Mouse (Mus musculus): ENCODE data around the gene Kdelc1. TPM values are rescaled to one million over a fixed set of nuclear protein-coding genes. Genes with fewer than 3 reads are reported as not detected.
A peak's percentile ranks its signal among the peaks of the same experiment; 100 is the strongest.

The Kdelc1 gene
- total and polyA plus RNA-seq, 3 experiments, result 0.16 TPM; not detected in 2

- TF ChIP-seq CTCF (conservative IDR thresholded peaks at IDR 0.05 in 1 of 2, IDR thresholded peaks at IDR 0.05 in 1 of 2; ENCODE audit: low read depth in 2 of 2, low read length in 2 of 2) (no peak), ZNF384 (IDR thresholded peaks at IDR 0.05; ENCODE audit: low read depth, low read length) (no peak), UBTF (IDR thresholded peaks at IDR 0.05; ENCODE audit: low read depth, low read length) (no peak), MAZ (IDR thresholded peaks at IDR 0.05; ENCODE audit: low read depth, low read length) (no peak), MEF2A (IDR thresholded peaks at IDR 0.05; ENCODE audit: borderline replicate concordance, low read depth, low read length) (no peak), ZMIZ1 (IDR thresholded peaks at IDR 0.05; ENCODE audit: low read depth, low read length) (no peak), RCOR1 (conservative IDR thresholded peaks at IDR 0.05; ENCODE audit: low read depth, low read length) (no peak), ELF1 (IDR thresholded peaks at IDR 0.05; ENCODE audit: low read depth, low read length) (no peak)
- Histone ChIP-seq H3K36me3 (replicated peaks in 1 of 2; ENCODE audit: control insufficient read depth in 1 of 2, insufficient read depth in 1 of 2, low read length in 1 of 2) (no peaks in the 10 kb centered on the region), H3K79me2 (replicated peaks; ENCODE audit: control insufficient read depth, extremely low read depth, insufficient read depth, poor library complexity, severe bottlenecking) (no peaks in the 10 kb centered on the region), H3K4me2 (ENCODE audit: insufficient read depth, low read depth, poor library complexity, severe bottlenecking) (no peak overlapping the region), H3K9ac (ENCODE audit: insufficient read depth, low read depth) (no peak overlapping the region), H3K4me1 (ENCODE audit: control insufficient read depth in 1 of 2, insufficient read depth in 2 of 2) (peaks cover 8 to 21% of the 10 kb centered on the region in 2 experiments), H3K27ac (ENCODE audit: insufficient read depth, low read depth) (no peak overlapping the region), H3K27me3 (replicated peaks) (no peaks in the 10 kb centered on the region), H3K4me3 (replicated peaks in 1 of 3; ENCODE audit: low read depth in 2 of 3, low read length in 2 of 3, poor library complexity in 1 of 3) (no peak overlapping the region), H3K9me3 (replicated peaks; ENCODE audit: low read length) (no peaks in the 10 kb centered on the region)
- no peak for DNase-seq (ENCODE audit: extremely low read depth)
- dilution Hi-C loops (cut with MboI; ENCODE audit: extremely low pct_ligation_motif_present, extremely low pct_unique_long_range_greater_than_20kb, low sequenced_read_pairs) (no loop called here), in situ Hi-C loops (cut with MboI; ENCODE audit: low pct_ligation_motif_present, low pct_unique_long_range_greater_than_20kb, low sequenced_read_pairs) (no loop called here)
These were observed 1.0 kb downstream of the Kdelc1 start for GRCm38 (mm10) chr1:44117571-44117970.

- H3K4me3 ChIP-seq (replicated peaks in 1 of 3; ENCODE audit: low read depth in 2 of 3, low read length in 2 of 3, poor library complexity in 1 of 3), result peak overlapping the region; percentile 2 to 48 (median 27)
- no peak overlapping the region for H3K27ac ChIP-seq (ENCODE audit: insufficient read depth, low read depth)
- H3K4me1 ChIP-seq (ENCODE audit: control insufficient read depth in 1 of 2, insufficient read depth in 2 of 2), result peaks cover 2 to 42% of the 10 kb centered on the region in 2 experiments; a peak in 3 of 4 replicates
- DNase-seq (ENCODE audit: extremely low read depth), result no peak
- TF ChIP-seq SIN3A (IDR thresholded peaks at IDR 0.05; ENCODE audit: low read length) (0 out of 2 replicates have a peak, but pooled peaks have one; percentile 1), NRF1 (IDR thresholded peaks at IDR 0.05; ENCODE audit: low read depth, low read length) (no peak)
- peak overlapping the region; percentile 55 for H3K4me2 ChIP-seq (ENCODE audit: insufficient read depth, low read depth, poor library complexity, severe bottlenecking)
- no peaks in the 10 kb centered on the region for H3K27me3 ChIP-seq (replicated peaks)
- in situ Hi-C loops (cut with MboI; ENCODE audit: low pct_ligation_motif_present, low pct_unique_long_range_greater_than_20kb, low sequenced_read_pairs), result no loop called here
- H3K36me3 ChIP-seq (replicated peaks in 1 of 2; ENCODE audit: control insufficient read depth in 1 of 2, insufficient read depth in 1 of 2, low read length in 1 of 2), result peaks cover 6 to 10% of the 10 kb centered on the region in 2 experiments
- H3K9me3 ChIP-seq (replicated peaks; ENCODE audit: low read length), result no peaks in the 10 kb centered on the region
- peak overlapping the region; percentile 59 for H3K9ac ChIP-seq (ENCODE audit: insufficient read depth, low read depth)
- peaks cover 31% of the 10 kb centered on the region for H3K79me2 ChIP-seq (replicated peaks; ENCODE audit: control insufficient read depth, extremely low read depth, insufficient read depth, poor library complexity, severe bottlenecking)
- dilution Hi-C loops (cut with MboI; ENCODE audit: extremely low pct_ligation_motif_present, extremely low pct_unique_long_range_greater_than_20kb, low sequenced_read_pairs), result no loop called here
These were observed 15.7 kb downstream of the Kdelc1 start for GRCm38 (mm10) chr1:44102939-44103338.

GRCm38 (mm10) chr1:44102259-44102717 is 16.3 kb downstream of the Kdelc1 start, which contains the start of gene Tex30:
TSS of gene Tex30 (minus strand) at chr1:44102441.
- Histone ChIP-seq H3K9me3 (replicated peaks; ENCODE audit: low read length) (no peaks in the 10 kb centered on the region), H3K27me3 (replicated peaks) (no peaks in the 10 kb centered on the region)
- dilution Hi-C loops (cut with MboI; ENCODE audit: extremely low pct_ligation_motif_present, extremely low pct_unique_long_range_greater_than_20kb, low sequenced_read_pairs), result no loop called here
- peak; percentile 55; the same call in 1 of the 2 replicates for TF ChIP-seq BHLHE40 (IDR thresholded peaks at IDR 0.05; ENCODE audit: low read depth, low read length)
- TF ChIP-seq EP300 (IDR thresholded peaks at IDR 0.05; ENCODE audit: low read length), result no peak
- peak; percentile 95 for TF ChIP-seq ZMIZ1 (IDR thresholded peaks at IDR 0.05; ENCODE audit: low read depth, low read length)
- TF ChIP-seq POLR2AphosphoS2 (IDR thresholded peaks at IDR 0.05; ENCODE audit: low read depth, low read length), result 0 out of 2 replicates have a peak, but pooled peaks have one; percentile 55
- TF ChIP-seq HCFC1 (IDR thresholded peaks at IDR 0.05; ENCODE audit: low read depth, low read length), result peak; percentile 91
- TF ChIP-seq GABPA (IDR thresholded peaks at IDR 0.05; ENCODE audit: insufficient replicate concordance, low read depth, low read length), result peak; percentile 35; the same call in 1 of the 2 replicates
- TF ChIP-seq MAZ (IDR thresholded peaks at IDR 0.05; ENCODE audit: low read depth, low read length), result 0 out of 2 replicates have a peak, but pooled peaks have one; percentile 57
- TF ChIP-seq ZKSCAN1 (IDR thresholded peaks at IDR 0.05; ENCODE audit: borderline replicate concordance, low read depth, low read length), result no peak
- peak; percentile 91 for TF ChIP-seq NELFE (IDR thresholded peaks at IDR 0.05; ENCODE audit: low read depth, low read length)
- peak; percentile 46; the same call in 1 of the 2 replicates for TF ChIP-seq MAX (IDR thresholded peaks at IDR 0.05; ENCODE audit: low read length)
- 0 out of 2 replicates have a peak, but pooled peaks have one; percentile 27 for TF ChIP-seq CHD1 (IDR thresholded peaks at IDR 0.05; ENCODE audit: low read depth, low read length)
- TF ChIP-seq NRF1 (IDR thresholded peaks at IDR 0.05; ENCODE audit: low read depth, low read length), result peak; percentile 91
- TF ChIP-seq IRF4 (IDR thresholded peaks at IDR 0.05; ENCODE audit: low read depth, low read length), result peak; percentile 48; the same call in 1 of the 2 replicates
- peak; percentile 97 for TF ChIP-seq TCF12 (IDR thresholded peaks at IDR 0.05; ENCODE audit: low read depth, low read length)
- peak; percentile 57 for TF ChIP-seq USF1 (IDR thresholded peaks at IDR 0.05; ENCODE audit: low read depth, low read length)
- TF ChIP-seq MXI1 (IDR thresholded peaks at IDR 0.05; ENCODE audit: low read depth, low read length), result peak; percentile 85
- peak; percentile 82 for TF ChIP-seq ELF1 (IDR thresholded peaks at IDR 0.05; ENCODE audit: low read depth, low read length)
- peak; percentile 95 for TF ChIP-seq E2F4 (IDR thresholded peaks at IDR 0.05; ENCODE audit: insufficient replicate concordance, low read depth, low read length)
- peak; percentile 43; the same call in 1 of the 2 replicates for TF ChIP-seq SIN3A (IDR thresholded peaks at IDR 0.05; ENCODE audit: low read length)

More at GRCm38 (mm10) chr1:44102259-44102717, 16.3 kb downstream of the Kdelc1 start, which contains the start of gene Tex30:
- Histone ChIP-seq H3K4me2 (ENCODE audit: insufficient read depth, low read depth, poor library complexity, severe bottlenecking) (peak within 1 kb of the TSS; percentile 95), H3K27ac (ENCODE audit: insufficient read depth, low read depth) (peak within 1 kb of the TSS; percentile 67), H3K36me3 (replicated peaks in 1 of 2; ENCODE audit: control insufficient read depth in 1 of 2, insufficient read depth in 1 of 2, low read length in 1 of 2) (peaks cover 7 to 15% of the 10 kb centered on the region in 2 experiments), H3K9ac (ENCODE audit: insufficient read depth, low read depth) (peak within 1 kb of the TSS; percentile 69), H3K79me2 (replicated peaks; ENCODE audit: control insufficient read depth, extremely low read depth, insufficient read depth, poor library complexity, severe bottlenecking) (peaks cover 36% of the 10 kb centered on the region), H3K4me1 (ENCODE audit: control insufficient read depth in 1 of 2, insufficient read depth in 2 of 2) (peaks cover 2 to 43% of the 10 kb centered on the region in 2 experiments; a peak in 3 of 4 replicates), H3K4me3 (replicated peaks in 1 of 3; ENCODE audit: low read depth in 2 of 3, low read length in 2 of 3, poor library complexity in 1 of 3) (peak within 1 kb of the TSS; percentile 85 to 86 (median 85))
- DNase-seq (ENCODE audit: extremely low read depth), result peak; percentile 94
- in situ Hi-C loops (cut with MboI; ENCODE audit: low pct_ligation_motif_present, low pct_unique_long_range_greater_than_20kb, low sequenced_read_pairs), result no loop called here
